Mouse (Mus musculus): ENCODE measurements around the gene Dzip1. TPM values are rescaled to one million over a fixed set of nuclear protein-coding genes. Genes with fewer than 3 reads are reported as not detected.

Gene Dzip1
- total and polyA plus RNA-seq, 2 experiments from 2014 or later: 123 to 440 TPM

DNA sequence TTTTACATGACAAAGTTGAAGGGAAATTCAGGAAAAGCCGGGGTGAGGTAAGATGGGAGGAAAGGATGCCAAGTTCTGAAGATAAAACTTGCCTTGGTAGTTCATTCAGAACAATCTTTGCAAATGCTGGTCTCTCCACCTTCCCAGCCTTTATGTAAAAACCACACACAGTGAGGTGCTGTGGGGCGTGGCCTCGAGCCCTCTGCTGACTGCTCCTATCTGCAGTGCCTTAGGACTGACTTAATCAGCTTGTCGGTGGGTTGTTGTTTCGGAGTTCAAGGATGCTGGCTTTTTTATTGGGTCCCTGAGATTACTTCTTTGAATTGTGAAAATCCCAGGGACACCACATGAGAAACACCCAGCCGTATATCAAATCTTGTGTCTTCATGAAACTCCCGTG lies 63.0 kb downstream of the Dzip1 start:
- TF ChIP-seq CTCF (IDR thresholded peaks at IDR 0.05): no peak
- Histone ChIP-seq H3K9ac (replicated peaks; ENCODE audit: low read length, poor library complexity, severe bottlenecking) (no peak overlapping the region), H3K4me3 (ENCODE audit: low read depth, low read length) (no peak overlapping the region), H3K36me3 (ENCODE audit: insufficient read depth, low read length) (no peaks in the 10 kb centered on the region), H3K4me2 (ENCODE audit: low read depth, low read length, poor library complexity, severe bottlenecking) (no peak overlapping the region), H3K9me3 (ENCODE audit: low read length) (no peaks in the 10 kb centered on the region), H3K27ac (ENCODE audit: low read depth, low read length) (no peak overlapping the region), H3K27me3 (ENCODE audit: insufficient read depth, low read length) (no peaks in the 10 kb centered on the region), H3K4me1 (ENCODE audit: insufficient read depth, low read length) (no peaks in the 10 kb centered on the region)
- 65% methylated on average over 7 of the region's 7 CpGs for WGBS
- ATAC-seq (ENCODE audit: low FRiP score) (no peak), DNase-seq (ENCODE audit: low spot score) (no peak)

GRCm38 (mm10) chr14:118858318-118858717 lies 66.9 kb downstream of the Dzip1 start:
- no peak for ATAC-seq (ENCODE audit: low FRiP score)
- no peaks in the 10 kb centered on the region for H3K36me3 ChIP-seq (ENCODE audit: insufficient read depth, low read length)
- H3K9me3 ChIP-seq (ENCODE audit: low read length): no peaks in the 10 kb centered on the region
- no peak overlapping the region for H3K4me3 ChIP-seq (ENCODE audit: low read depth, low read length)
- H3K27me3 ChIP-seq (ENCODE audit: insufficient read depth, low read length): peaks cover 7% of the 10 kb centered on the region; the same call in 1 of the 2 replicates
- no peak for DNase-seq (ENCODE audit: low spot score)
- no peak overlapping the region for H3K4me2 ChIP-seq (ENCODE audit: low read depth, low read length, poor library complexity, severe bottlenecking)
- peaks cover 5% of the 10 kb centered on the region; the same call in 1 of the 2 replicates for H3K4me1 ChIP-seq (ENCODE audit: insufficient read depth, low read length)
- WGBS: 77% methylated on average over 6 of the region's 6 CpGs
- H3K9ac ChIP-seq (replicated peaks; ENCODE audit: low read length, poor library complexity, severe bottlenecking): no peak overlapping the region
- no peak overlapping the region for H3K27ac ChIP-seq (ENCODE audit: low read depth, low read length)
- no peak for TF ChIP-seq CTCF (IDR thresholded peaks at IDR 0.05)

- ATAC-seq (ENCODE audit: low FRiP score): no peak
- TF ChIP-seq CTCF (IDR thresholded peaks at IDR 0.05): no peak
- Histone ChIP-seq H3K9ac (replicated peaks; ENCODE audit: low read length, poor library complexity, severe bottlenecking) (no peak overlapping the region), H3K4me3 (ENCODE audit: low read depth, low read length) (no peak overlapping the region), H3K9me3 (ENCODE audit: low read length) (no peaks in the 10 kb centered on the region), H3K4me1 (ENCODE audit: insufficient read depth, low read length) (peaks cover 5% of the 10 kb centered on the region; the same call in 1 of the 2 replicates), H3K27me3 (ENCODE audit: insufficient read depth, low read length) (peaks cover 7% of the 10 kb centered on the region; the same call in 1 of the 2 replicates), H3K4me2 (ENCODE audit: low read depth, low read length, poor library complexity, severe bottlenecking) (no peak overlapping the region), H3K27ac (ENCODE audit: low read depth, low read length) (no peak overlapping the region), H3K36me3 (ENCODE audit: insufficient read depth, low read length) (no peaks in the 10 kb centered on the region)
- 79% methylated on average over 6 of the region's 6 CpGs for WGBS
- DNase-seq (ENCODE audit: low spot score): no peak
Observed at GRCm38 (mm10) chr14:118856563-118856962, 68.7 kb downstream of the Dzip1 start.

GRCm38 (mm10) chr14:118855141-118855800 lies 70.0 kb downstream of the Dzip1 start:
- Histone ChIP-seq H3K27me3 (ENCODE audit: insufficient read depth, low read length) (peaks cover 7% of the 10 kb centered on the region; the same call in 1 of the 2 replicates), H3K9ac (replicated peaks; ENCODE audit: low read length, poor library complexity, severe bottlenecking) (0 out of 2 replicates have a peak overlapping the region, but pooled peaks have one; percentile 15), H3K4me1 (ENCODE audit: insufficient read depth, low read length) (peaks cover 5% of the 10 kb centered on the region; the same call in 1 of the 2 replicates), H3K4me3 (ENCODE audit: low read depth, low read length) (peak overlapping the region; percentile 46), H3K9me3 (ENCODE audit: low read length) (no peaks in the 10 kb centered on the region), H3K36me3 (ENCODE audit: insufficient read depth, low read length) (no peaks in the 10 kb centered on the region), H3K27ac (ENCODE audit: low read depth, low read length) (no peak overlapping the region), H3K4me2 (ENCODE audit: low read depth, low read length, poor library complexity, severe bottlenecking) (peak overlapping the region; percentile 83)
- under 1% methylated on average over 28 of the region's 28 CpGs for WGBS
- peak; percentile 62 for ATAC-seq (ENCODE audit: low FRiP score)
- TF ChIP-seq CTCF (IDR thresholded peaks at IDR 0.05): peak; percentile 35
- DNase-seq (ENCODE audit: low spot score): no peak

- Histone ChIP-seq H3K36me3 (ENCODE audit: insufficient read depth, low read length) (no peaks in the 10 kb centered on the region), H3K27me3 (ENCODE audit: insufficient read depth, low read length) (peaks cover 7% of the 10 kb centered on the region; the same call in 1 of the 2 replicates), H3K27ac (ENCODE audit: low read depth, low read length) (no peak overlapping the region), H3K9ac (replicated peaks; ENCODE audit: low read length, poor library complexity, severe bottlenecking) (0 out of 2 replicates have a peak overlapping the region, but pooled peaks have one; percentile 15), H3K4me3 (ENCODE audit: low read depth, low read length) (peak overlapping the region; percentile 46), H3K4me2 (ENCODE audit: low read depth, low read length, poor library complexity, severe bottlenecking) (peak overlapping the region; percentile 83), H3K4me1 (ENCODE audit: insufficient read depth, low read length) (peaks cover 5% of the 10 kb centered on the region; the same call in 1 of the 2 replicates), H3K9me3 (ENCODE audit: low read length) (no peaks in the 10 kb centered on the region)
- ATAC-seq (ENCODE audit: low FRiP score) (peak; percentile 79), DNase-seq (ENCODE audit: low spot score) (peak; percentile 33)
- no peak for TF ChIP-seq CTCF (IDR thresholded peaks at IDR 0.05)
- 1% methylated on average over 41 of the region's 48 CpGs for WGBS
Observed at GRCm38 (mm10) chr14:118854371-118855114, 70.7 kb downstream of the Dzip1 start.
